Mouse (Mus musculus): ENCODE results near the gene Pcif1. TPM values are rescaled to one million over a fixed set of nuclear protein-coding genes. Genes with fewer than 3 reads are reported as not detected.
"Not testable (repeated sequence)": the region's sequence is repeated elsewhere in the genome, so short reads cannot be mapped to it uniquely, and the experiment has no call there.

Pcif1 gene
- 10 to 100 TPM; 34.1 to 34.5 TPM for total RNA-seq (2021)

GRCm38 (mm10) chr2:164879228-164879567 lies at the start of gene Pcif1:
Pcif1 (plus strand) TSS chr2:164879304.
- peak; percentile 97 for DNase-seq
- intact Hi-C loops (cut with DNase I) = loop anchor here (1.0 to 5.0 kb wide), 2 partner anchors 32 to 47 kb away; partner anchors contain the start of genes Ctsa, Neurl2 and Zfp335

- intact Hi-C loops (cut with DNase I) = loop anchor here (5.0 to 10.0 kb wide), 3 partner anchors 46 to 204 kb away; partner anchors contain the start of genes Ncoa5 and Pcif1
- DNase-seq = no peak
These were observed 48.1 kb upstream of the Pcif1 start for GRCm38 (mm10) chr2:164831029-164831428.

- intact Hi-C loops (cut with DNase I) = loop anchor here (2.0 to 10.0 kb wide), 5 partner anchors 25 to 203 kb away; partner anchors contain the start of genes Ncoa5, Pcif1, Pltp and Zfp335
- no peak for DNase-seq
These were observed 46.9 kb upstream of the Pcif1 start for GRCm38 (mm10) chr2:164832032-164832747.

- peak; percentile 79 to 82 for DNase-seq
- intact Hi-C loops (cut with DNase I) = loop anchor here (2.0 to 10.0 kb wide), 5 partner anchors 24 to 202 kb away; partner anchors contain the start of genes Ncoa5, Pcif1, Pltp and Zfp335
These were observed 46.3 kb upstream of the Pcif1 start, which contains the start of gene Ctsa for GRCm38 (mm10) chr2:164832748-164833301. Ctsa (plus strand) TSS chr2:164832873.

- intact Hi-C loops (cut with DNase I) = loop anchor here (2.0 to 10.0 kb wide), 5 partner anchors 23 to 201 kb away; partner anchors contain the start of genes Ncoa5, Pcif1, Pltp and Zfp335
These were observed 45.7 kb upstream of the Pcif1 start, which contains the start of gene Neurl2 for GRCm38 (mm10) chr2:164833314-164833959. Neurl2 (minus strand) TSS chr2:164833456.

GRCm38 (mm10) chr2:164834531-164834930 lies 44.6 kb upstream of the Pcif1 start:
- DNase-seq = no peak
- intact Hi-C loops (cut with DNase I) = loop anchor here (5.0 to 10.0 kb wide), 3 partner anchors 43 to 200 kb away; partner anchors contain the start of genes Ncoa5 and Pcif1

More at GRCm38 (mm10) chr2:164833314-164833959, 45.7 kb upstream of the Pcif1 start, which contains the start of gene Neurl2:
- peak; percentile 93 to 94 for DNase-seq

- no peak for DNase-seq
- intact Hi-C loops (cut with DNase I) = loop anchor here (10.0 kb wide), 1 partner anchor 200 kb away; the partner anchor contains the start of gene Ncoa5
These were observed 43.9 kb upstream of the Pcif1 start for GRCm38 (mm10) chr2:164835164-164835563.

- intact Hi-C loops (cut with DNase I) = no loop called here
- DNase-seq = peak in 1 of 2 experiments; percentile 48
These were observed 33.3 kb upstream of the Pcif1 start for GRCm38 (mm10) chr2:164845782-164846181.

- intact Hi-C loops (cut with DNase I) = no loop called here
- no peak for DNase-seq
These were observed 29.0 kb upstream of the Pcif1 start for GRCm38 (mm10) chr2:164850061-164850460.

GRCm38 (mm10) chr2:164855572-164855971 lies 23.5 kb upstream of the Pcif1 start:
- intact Hi-C loops (cut with DNase I) = not testable (repeated sequence)

GRCm38 (mm10) chr2:164856309-164857100 lies 22.6 kb upstream of the Pcif1 start:
- DNase-seq = peak; percentile 28 to 53
- intact Hi-C loops (cut with DNase I) = loop anchor here (2.0 kb wide), 1 partner anchor 24 kb away; the partner anchor contains the start of genes Ctsa and Neurl2

More at GRCm38 (mm10) chr2:164855572-164855971, 23.5 kb upstream of the Pcif1 start:
- not testable (repeated sequence) for DNase-seq

- DNase-seq = peak; percentile 69 to 79
- intact Hi-C loops (cut with DNase I) = loop anchor here (2.0 kb wide), 1 partner anchor 24 kb away; the partner anchor contains the start of genes Ctsa and Neurl2
These were observed 21.8 kb upstream of the Pcif1 start, which contains the start of gene Pltp for GRCm38 (mm10) chr2:164857101-164857821. Pltp (minus strand) TSS chr2:164857711.

GRCm38 (mm10) chr2:164857842-164858553 lies 21.1 kb upstream of the Pcif1 start:
- no peak for DNase-seq
- intact Hi-C loops (cut with DNase I) = loop anchor here (2.0 kb wide), 1 partner anchor 25 kb away; the partner anchor contains the start of genes Ctsa and Neurl2

GRCm38 (mm10) chr2:164859155-164859554 lies 19.9 kb upstream of the Pcif1 start:
- intact Hi-C loops (cut with DNase I) = no loop called here
- no peak for DNase-seq

- intact Hi-C loops (cut with DNase I) = no loop called here
These were observed 19.3 kb upstream of the Pcif1 start for GRCm38 (mm10) chr2:164859640-164860432.

GRCm38 (mm10) chr2:164861094-164861493 lies 18.0 kb upstream of the Pcif1 start:
- intact Hi-C loops (cut with DNase I) = no loop called here
- no peak for DNase-seq

More at GRCm38 (mm10) chr2:164859640-164860432, 19.3 kb upstream of the Pcif1 start:
- no peak for DNase-seq

GRCm38 (mm10) chr2:164862179-164862861 lies 16.8 kb upstream of the Pcif1 start:
- intact Hi-C loops (cut with DNase I) = no loop called here
- peak; percentile 66 to 70 for DNase-seq
